7 mouse cellular contexts compared by ENCODE assay signal in genomic region chr12:79752189-79752588, GRCm38 (mm10).
DNase-seq lines count a peak whose midpoint lies in the region; ATAC-seq lines count a peak whose summit lies in the region.

No protein-coding gene starts in this region.

- H3K27ac ChIP-seq in midbrain, embryonic 10.5 days (replicated peaks), result peak overlapping the region; percentile 88
- no peak overlapping the region for H3K27ac ChIP-seq in midbrain, embryonic 16.5 days (ENCODE audit: low read length)
- peak overlapping the region; percentile 56; the same call in 1 of the 2 replicates for H3K27ac ChIP-seq in hindbrain, embryonic 12.5 days

- no peak overlapping the region for H3K4me2 ChIP-seq in midbrain, embryonic 16.5 days (ENCODE audit: low read length)
- H3K4me2 ChIP-seq in hindbrain, embryonic 12.5 days (replicated peaks), result no peak overlapping the region

- H3K4me3 ChIP-seq in midbrain, embryonic 10.5 days, result no peak overlapping the region
- no peak overlapping the region for H3K4me3 ChIP-seq in midbrain, embryonic 16.5 days (ENCODE audit: low read depth, low read length)
- no peak overlapping the region for H3K4me3 ChIP-seq in hindbrain, embryonic 12.5 days

- H3K27me3 ChIP-seq in midbrain, embryonic 10.5 days (ENCODE audit: low read depth, poor library complexity, severe bottlenecking), result peaks cover 6% of the 10 kb centered on the region; the same call in 1 of the 2 replicates
- H3K27me3 ChIP-seq in midbrain, embryonic 16.5 days (ENCODE audit: control insufficient read depth, insufficient read depth, low read depth, low read length), result no peaks in the 10 kb centered on the region
- no peaks in the 10 kb centered on the region for H3K27me3 ChIP-seq in hindbrain, embryonic 12.5 days

- H3K4me1 ChIP-seq in midbrain, embryonic 10.5 days, result peaks cover 82% of the 10 kb centered on the region
- H3K4me1 ChIP-seq in midbrain, embryonic 16.5 days (ENCODE audit: control insufficient read depth, insufficient read depth, low read length), result peaks cover 26% of the 10 kb centered on the region
- peaks cover 55% of the 10 kb centered on the region for H3K4me1 ChIP-seq in hindbrain, embryonic 12.5 days

- H3K9me3 ChIP-seq in midbrain, embryonic 10.5 days (replicated peaks), result no peaks in the 10 kb centered on the region
- H3K9me3 ChIP-seq in midbrain, embryonic 16.5 days (replicated peaks; ENCODE audit: control insufficient read depth, low read length, poor library complexity, severe bottlenecking), result no peaks in the 10 kb centered on the region
- H3K9me3 ChIP-seq in hindbrain, embryonic 12.5 days (replicated peaks), result no peaks in the 10 kb centered on the region

- 7% methylated on average over 5 of the region's 5 CpGs for WGBS in midbrain, embryonic 10.5 days
- WGBS in midbrain, embryonic 16.5 days, result 14% methylated on average over 5 of the region's 5 CpGs
- 13% methylated on average over 5 of the region's 5 CpGs for WGBS in hindbrain, embryonic 12.5 days

- DNase-seq in midbrain, embryonic 10.5 days (ENCODE audit: low spot score), result peak; percentile 72
- DNase-seq in kidney, postnatal 36 days, result peak; percentile 33 to 41
- no peak for DNase-seq in spleen, postnatal 10 days (ENCODE audit: low spot score in 2 of 2)
- DNase-seq in ovary, adult 18-20 months (ENCODE audit: low spot score), result no peak

- no peak overlapping the region for H3K9ac ChIP-seq in midbrain, embryonic 16.5 days (ENCODE audit: low read depth, low read length)
- H3K9ac ChIP-seq in hindbrain, embryonic 12.5 days, result no peak overlapping the region

- H3K36me3 ChIP-seq in midbrain, embryonic 10.5 days, result no peaks in the 10 kb centered on the region
- no peaks in the 10 kb centered on the region for H3K36me3 ChIP-seq in midbrain, embryonic 16.5 days (ENCODE audit: control insufficient read depth, insufficient read depth, low read length)
- no peaks in the 10 kb centered on the region for H3K36me3 ChIP-seq in hindbrain, embryonic 12.5 days

- no peak for ATAC-seq in midbrain, embryonic 16.5 days
- ATAC-seq in hindbrain, embryonic 12.5 days (ENCODE audit: low FRiP score), result no peak
- ATAC-seq in inflammation-experienced regulatory T-cells, adult 6 months, result no peak

Comparison
In these comparisons a context has a peak if more than half of its experiments do, and no peak if none do; other contexts are left out.
1. DNase-seq: peak in midbrain, embryonic 10.5 days (single experiment) and kidney, postnatal 36 days (2 of 2); none in spleen, postnatal 10 days (0 of 2) and ovary, adult 18-20 months (single experiment).